Mouse (Mus musculus) liver, postnatal 0 days (tissue): ENCODE data around the gene Gh. TPM values are rescaled to one million over a fixed set of nuclear protein-coding genes. Genes with fewer than 3 reads are reported as not detected.

ENCODE experiments used
- ATAC-seq: fragments of 200-750 bp; cut with Nextera tagmentation; 2 replicates; pipeline ENCODE4 v1.8.0; 2017; ENCODE audit warnings: mild to moderate bottlenecking, moderate library complexity
- DNase-seq: peaks from one replicate; pipeline ENCODE4 v3.0.0-alpha.2; 2016
- H3K27ac ChIP-seq: fragments of 300-500 bp; sonication (generic); 2 replicates; pipeline ENCODE4 v1.5.1; 2014; ENCODE audit warnings: antibody characterized with exemption, moderate library complexity, mild to moderate bottlenecking, low read depth
- H3K27me3 ChIP-seq: fragments of 300-500 bp; sonication (generic); 2 replicates; pipeline ENCODE4 v1.6.1; 2014; ENCODE audit warnings: low read length, control low read depth, mixed read lengths; ENCODE audit not compliant: insufficient read depth
- H3K36me3 ChIP-seq: fragments of 300-500 bp; sonication (generic); replicated peaks from 2 replicates; pipeline ENCODE4 v1.6.1; 2014; ENCODE audit warnings: mild to moderate bottlenecking, control low read depth, low read length, moderate library complexity, mixed read lengths; ENCODE audit not compliant: insufficient read depth
- H3K4me1 ChIP-seq: fragments of 300-500 bp; sonication (generic); 2 replicates; pipeline ENCODE4 v1.6.1; 2014; ENCODE audit warnings: antibody characterized with exemption, mild to moderate bottlenecking, control low read depth; ENCODE audit not compliant: insufficient read depth
- H3K4me2 ChIP-seq: fragments of 300-500 bp; sonication (generic); 2 replicates; pipeline ENCODE4 v1.6.1; 2014; ENCODE audit warnings: low read depth, mild to moderate bottlenecking, low read length, moderate library complexity, mixed read lengths
- H3K4me3 ChIP-seq: fragments of 300-500 bp; sonication (generic); 2 replicates; pipeline ENCODE4 v1.5.1; 2014; ENCODE audit warnings: low read depth, low read length
- H3K9ac ChIP-seq: fragments of 300-500 bp; sonication (generic); replicated peaks from 2 replicates; pipeline ENCODE4 v1.6.1; 2014; ENCODE audit warnings: mild to moderate bottlenecking, moderate library complexity
- H3K9me3 ChIP-seq: fragments of 300-500 bp; sonication (generic); 2 replicates; pipeline ENCODE4 v1.6.1; 2016; ENCODE audit warnings: mild to moderate bottlenecking, control low read depth, low read length, mixed read lengths
- CTCF ChIP-seq: sonication (generic); IDR thresholded peaks from 2 replicates; pipeline ENCODE4 v1.5.1; 2016; ENCODE audit warnings: antibody characterized with exemption, low read depth
- EP300 ChIP-seq: IDR thresholded peaks from 2 replicates; pipeline ENCODE4 v1.6.1; 2016; ENCODE audit warnings: antibody characterized with exemption, low read depth, mild to moderate bottlenecking
- WGBS: fragments of 180-500 bp; shearing (Covaris S2); extraction: QIAGEN DNeasy Blood & Tissue Kit; methylation state at CpG from one replicate; pipeline ENCODE4 v1.1.7; 2014; ENCODE audit not compliant: insufficient replicate concordance; 5-methylcytosine and 5-hydroxymethylcytosine counted together
- polyA plus RNA-seq: library from polyadenylated mRNA; unstranded; fragments of >200 nt; fragmentation: Nextera tagmentation; extraction: Ambion mirVana; gene quantifications from 2 replicates; pipeline ENCODE4 v1.2.1, GENCODE M21; 2015

Gh gene
- polyA plus RNA-seq, 1 experiment from 2014 or later, result 0.21 TPM

- H3K4me1 ChIP-seq, result peaks cover 7% of the 10 kb centered on the region
- ATAC-seq (no peak), DNase-seq (no peak)
- no peak overlapping the region for H3K4me3 ChIP-seq
- H3K27me3 ChIP-seq, result no peaks in the 10 kb centered on the region
- peak overlapping the region; percentile 55 for H3K27ac ChIP-seq
- no peaks in the 10 kb centered on the region for H3K36me3 ChIP-seq
- TF ChIP-seq CTCF (no peak), EP300 (no peak)
- WGBS, result 89% methylated on average over 3 of the region's 3 CpGs
- no peaks in the 10 kb centered on the region for H3K9me3 ChIP-seq
- H3K9ac ChIP-seq, result no peak overlapping the region
- no peak overlapping the region for H3K4me2 ChIP-seq
Observed at GRCm38 (mm10) chr11:106306065-106306385, 4.4 kb upstream of the Gh start.

DNA sequence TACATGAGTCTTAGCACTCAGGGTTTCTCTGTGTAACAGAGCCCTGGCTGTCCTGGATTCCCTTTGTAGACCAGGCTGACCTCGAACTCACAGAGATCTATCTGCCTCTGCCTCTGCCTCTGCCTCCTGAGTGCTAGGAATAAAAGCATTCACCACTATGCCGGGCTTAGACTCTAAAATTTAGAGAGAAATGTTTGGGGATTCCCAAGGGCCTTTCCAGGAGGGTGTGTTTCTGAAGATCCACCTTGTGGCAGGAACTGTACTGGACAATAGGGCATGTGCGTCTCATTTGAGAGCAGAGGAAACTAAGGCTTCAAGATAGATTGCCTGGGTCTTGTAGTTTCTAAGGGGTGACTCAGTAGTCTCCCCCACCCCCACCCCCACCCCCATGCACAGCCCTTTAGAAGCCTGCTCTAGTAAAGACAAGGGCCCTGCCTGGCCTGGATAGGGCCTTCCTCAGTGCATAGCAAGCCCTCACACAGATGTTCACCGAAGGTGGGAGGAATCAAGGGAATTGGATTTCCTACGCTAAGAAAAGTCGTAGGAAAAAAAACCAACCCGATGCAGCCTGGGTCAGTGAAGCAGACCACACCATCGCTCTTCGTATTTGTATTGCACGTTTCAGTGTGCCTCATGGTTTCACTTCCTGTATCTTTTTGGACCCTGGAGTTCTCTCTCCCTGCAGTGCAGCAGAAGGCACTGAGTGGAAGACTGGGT, 3.8 kb upstream of the Gh start:
- H3K4me1 ChIP-seq, result peaks cover 7% of the 10 kb centered on the region
- H3K27ac ChIP-seq, result peak overlapping the region; percentile 55
- no peak for TF ChIP-seq EP300
- TF ChIP-seq CTCF, result no peak
- no peaks in the 10 kb centered on the region for H3K27me3 ChIP-seq
- DNase-seq (no peak), ATAC-seq (peak; percentile 19; the same call in 1 of the 2 replicates)
- 56% methylated on average over 10 of the region's 10 CpGs for WGBS
- no peak overlapping the region for H3K4me3 ChIP-seq
- H3K9ac ChIP-seq, result no peak overlapping the region
- H3K36me3 ChIP-seq, result no peaks in the 10 kb centered on the region
- H3K9me3 ChIP-seq, result no peaks in the 10 kb centered on the region
- no peak overlapping the region for H3K4me2 ChIP-seq

DNA sequence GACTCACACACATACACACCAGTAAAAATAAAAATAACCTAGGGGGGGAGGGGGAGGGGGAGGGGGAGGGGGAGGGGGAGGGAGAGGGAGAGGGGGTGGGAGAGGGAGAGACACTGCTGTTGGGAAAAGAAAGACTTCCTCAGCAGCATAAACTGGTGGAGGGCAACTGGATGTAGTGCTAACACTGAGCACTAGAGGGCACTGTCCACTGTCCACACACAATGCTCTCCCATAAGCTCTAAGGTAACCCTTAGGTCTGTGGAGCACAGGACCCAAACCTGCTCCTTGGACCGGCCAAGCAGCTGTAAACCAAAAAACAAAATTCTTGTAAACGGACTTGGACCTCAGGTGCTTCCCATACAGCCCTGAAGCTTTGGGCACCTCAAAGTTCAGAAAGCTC, 969 bp upstream of the Gh start:
- Histone ChIP-seq H3K4me1 (peaks cover 4% of the 10 kb centered on the region; the same call in 1 of the 2 replicates), H3K9ac (no peak overlapping the region), H3K36me3 (no peaks in the 10 kb centered on the region), H3K27ac (no peak overlapping the region), H3K27me3 (no peaks in the 10 kb centered on the region), H3K4me3 (no peak overlapping the region), H3K4me2 (no peak overlapping the region), H3K9me3 (no peaks in the 10 kb centered on the region)
- peak; percentile 92 for TF ChIP-seq CTCF
- TF ChIP-seq EP300, result no peak
- ATAC-seq, result peak; percentile 72
- DNase-seq, result peak; percentile 82
- WGBS, result 7% methylated on average over 2 of the region's 2 CpGs

- no peak overlapping the region for H3K4me3 ChIP-seq
- no peak overlapping the region for H3K4me2 ChIP-seq
- ATAC-seq (no peak), DNase-seq (no peak)
- H3K27ac ChIP-seq, result no peak overlapping the region
- H3K36me3 ChIP-seq, result no peaks in the 10 kb centered on the region
- no peak overlapping the region for H3K9ac ChIP-seq
- TF ChIP-seq EP300 (no peak), CTCF (no peak)
- WGBS, result 70% methylated on average over 2 of the region's 2 CpGs
- no peaks in the 10 kb centered on the region for H3K9me3 ChIP-seq
- H3K4me1 ChIP-seq, result no peaks in the 10 kb centered on the region
- H3K27me3 ChIP-seq, result no peaks in the 10 kb centered on the region
Observed at GRCm38 (mm10) chr11:106291861-106292260, 9.8 kb downstream of the Gh start.

DNA sequence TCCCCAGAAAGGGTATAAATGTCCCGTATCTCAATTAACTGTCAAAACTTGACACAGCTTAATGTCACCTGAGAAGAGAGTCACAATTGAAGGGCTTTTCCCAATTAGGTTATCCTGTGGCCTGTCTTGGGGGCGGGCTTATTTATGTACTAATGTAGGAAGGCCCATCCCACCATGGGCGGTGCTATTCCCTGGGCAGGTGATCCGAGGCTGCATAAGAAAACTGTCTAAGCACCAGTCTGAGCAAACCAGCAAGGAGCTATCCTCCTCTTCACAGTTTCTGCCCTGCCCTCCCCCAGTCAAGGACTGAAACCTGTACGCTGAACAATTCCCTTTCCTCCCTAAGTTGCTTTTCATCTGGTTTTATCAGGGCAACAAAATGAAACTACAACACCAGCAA, 11.3 kb downstream of the Gh start:
- Histone ChIP-seq H3K9me3 (no peaks in the 10 kb centered on the region), H3K4me1 (no peaks in the 10 kb centered on the region), H3K36me3 (no peaks in the 10 kb centered on the region), H3K4me3 (no peak overlapping the region), H3K27ac (no peak overlapping the region), H3K27me3 (no peaks in the 10 kb centered on the region), H3K9ac (no peak overlapping the region), H3K4me2 (no peak overlapping the region)
- ATAC-seq, result no peak
- TF ChIP-seq CTCF (no peak), EP300 (no peak)
- WGBS, result 80% methylated on average over 5 of the region's 5 CpGs
- no peak for DNase-seq

DNA sequence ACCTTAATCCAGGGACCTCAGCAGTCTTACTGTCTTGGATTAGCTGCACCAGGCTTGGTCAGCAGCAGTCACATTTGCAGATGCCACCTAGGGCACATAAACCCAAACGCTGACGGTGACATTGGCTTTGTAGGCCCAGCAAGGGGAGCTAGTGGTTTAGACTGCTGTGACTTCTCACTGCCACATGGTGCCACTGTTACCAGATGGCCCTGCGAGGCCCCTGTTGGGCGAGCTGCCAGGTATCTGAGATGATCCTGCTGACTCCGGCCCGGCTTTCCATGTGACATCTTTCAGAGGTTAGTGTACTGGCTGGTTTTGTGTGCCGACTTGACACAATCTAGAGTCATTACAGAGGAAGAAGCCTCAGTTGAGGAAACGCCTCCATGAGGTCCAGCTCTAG, 12.3 kb downstream of the Gh start:
- Histone ChIP-seq H3K4me2 (no peak overlapping the region), H3K4me3 (no peak overlapping the region), H3K36me3 (no peaks in the 10 kb centered on the region), H3K9ac (no peak overlapping the region), H3K27me3 (no peaks in the 10 kb centered on the region), H3K4me1 (no peaks in the 10 kb centered on the region), H3K9me3 (no peaks in the 10 kb centered on the region), H3K27ac (no peak overlapping the region)
- WGBS, result 60% methylated on average over 8 of the region's 8 CpGs
- DNase-seq, result peak; percentile 71
- ATAC-seq, result peak; percentile 64; the same call in 1 of the 2 replicates
- TF ChIP-seq CTCF (peak; percentile 58), EP300 (no peak)
